Mouse (Mus musculus): ENCODE measurements around the gene Defb36. TPM values are rescaled to one million over a fixed set of nuclear protein-coding genes. Genes with fewer than 3 reads are reported as not detected.

Defb36 gene
- polyA plus RNA-seq, 1 experiment: not detected

DNA sequence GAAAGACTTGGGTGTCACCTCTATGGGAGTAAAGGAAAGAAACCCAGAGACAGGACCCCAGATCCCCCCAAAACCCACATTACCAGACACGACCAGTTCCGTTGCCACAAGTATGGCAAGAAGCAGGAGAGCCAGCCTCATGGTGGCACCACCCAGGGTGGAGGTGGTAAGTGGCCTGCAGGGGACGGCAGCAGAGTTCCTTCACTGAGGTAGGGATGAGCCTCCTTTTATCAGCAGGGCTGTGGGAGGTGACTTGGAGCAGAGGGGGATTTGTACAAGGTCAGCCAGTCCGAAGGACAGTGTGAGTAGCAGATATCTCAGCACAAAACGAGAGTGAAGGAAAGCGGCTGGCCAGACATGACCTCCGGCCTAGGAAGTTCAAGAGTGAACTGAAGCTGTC, 24.0 kb upstream of the Defb36 start, which contains the start of gene Defb19:
TSS of gene Defb19 (minus strand) at position 206 of the 400 bp plus-strand sequence.
- no peaks in the 10 kb centered on the region for H3K4me1 ChIP-seq (ENCODE audit: control insufficient read depth, insufficient read depth, insufficient read length)
- H3K4me3 ChIP-seq (ENCODE audit: extremely low read depth, insufficient read depth, insufficient read length): no peak within 1 kb of the TSS
- TF ChIP-seq CTCF (IDR thresholded peaks at IDR 0.05; ENCODE audit: extremely low read depth, insufficient read depth, insufficient read length, insufficient replicate concordance) (no peak), POLR2A (IDR thresholded peaks at IDR 0.05; ENCODE audit: low read depth, low read length) (no peak)
- H3K36me3 ChIP-seq (ENCODE audit: control insufficient read depth, insufficient read depth, low read length): no peaks in the 10 kb centered on the region
- H3K27me3 ChIP-seq (ENCODE audit: control insufficient read depth, insufficient read depth, low read length): no peaks in the 10 kb centered on the region
- no peak within 1 kb of the TSS for H3K27ac ChIP-seq (ENCODE audit: insufficient read depth, low read length)
- no peak for DNase-seq (ENCODE audit: low read depth in 1 of 2, low spot score in 2 of 2)
- WGBS: 79% methylated on average over 7 of the region's 7 CpGs

DNA sequence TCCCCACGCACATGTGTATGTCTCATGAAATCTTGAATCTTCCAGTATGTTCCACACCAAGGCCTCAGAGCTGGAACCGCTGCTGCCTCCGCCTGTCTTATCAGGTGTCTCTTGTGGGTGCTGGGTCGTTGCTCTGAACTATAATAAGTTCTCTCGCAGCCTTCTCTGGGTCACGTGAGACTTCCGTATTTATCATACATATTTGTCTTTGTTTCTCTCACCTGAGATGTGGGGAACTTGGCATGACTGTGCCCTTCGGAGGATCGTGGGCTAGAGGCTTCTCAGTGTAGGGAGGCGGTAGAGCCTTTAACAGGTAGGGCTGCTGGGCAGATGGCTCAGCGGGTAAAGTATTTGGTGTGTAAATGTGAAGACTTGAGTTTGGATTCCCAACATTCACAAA, 23.5 kb upstream of the Defb36 start:
- no peak for DNase-seq (ENCODE audit: low read depth in 1 of 2, low spot score in 2 of 2)
- WGBS: 88% methylated on average over 11 of the region's 11 CpGs

DNA sequence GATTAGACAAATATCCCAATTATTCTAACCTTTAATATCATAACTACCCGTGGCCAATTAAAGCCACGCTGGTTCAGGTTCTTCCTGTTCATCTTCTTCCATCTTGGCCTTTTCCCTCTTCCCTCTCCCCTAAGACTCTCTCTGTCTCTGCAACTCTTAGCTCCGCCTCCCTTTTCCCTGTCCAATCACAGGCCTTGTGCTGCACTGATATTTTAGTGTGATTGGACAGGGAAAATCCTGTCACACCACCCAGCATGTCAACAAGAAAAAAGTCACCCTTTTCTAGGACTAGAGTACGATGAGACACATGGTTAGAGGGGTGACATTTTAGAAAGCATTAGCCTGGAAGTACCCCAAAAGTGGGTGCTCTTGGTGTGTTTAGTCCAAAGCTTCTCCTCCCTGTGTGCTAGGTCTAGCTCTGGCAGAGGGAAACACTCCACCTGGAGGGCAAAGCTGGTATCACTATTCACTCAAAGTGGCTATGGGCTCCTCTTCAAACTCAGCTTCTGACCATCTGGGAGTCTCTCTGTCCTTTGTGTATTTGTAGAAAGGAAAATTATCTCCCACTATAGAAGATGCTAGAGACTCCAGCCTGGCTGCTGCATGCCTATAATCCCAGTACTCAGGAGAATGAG, 17.1 kb upstream of the Defb36 start:
- Histone ChIP-seq H3K27ac (ENCODE audit: insufficient read depth, low read length) (no peak overlapping the region), H3K27me3 (ENCODE audit: control insufficient read depth, insufficient read depth, low read length) (peaks cover 1% of the 10 kb centered on the region; the same call in 1 of the 2 replicates), H3K36me3 (ENCODE audit: control insufficient read depth, insufficient read depth, low read length) (no peaks in the 10 kb centered on the region), H3K4me3 (ENCODE audit: extremely low read depth, insufficient read depth, insufficient read length) (no peak overlapping the region), H3K4me1 (ENCODE audit: control insufficient read depth, insufficient read depth, insufficient read length) (no peaks in the 10 kb centered on the region)
- no peak for TF ChIP-seq POLR2A (IDR thresholded peaks at IDR 0.05; ENCODE audit: low read depth, low read length)
- TF ChIP-seq CTCF (IDR thresholded peaks at IDR 0.05; ENCODE audit: extremely low read depth, insufficient read depth, insufficient read length, insufficient replicate concordance): no peak
- DNase-seq (ENCODE audit: low read depth in 1 of 2, low spot score in 2 of 2): no peak
- WGBS: 77% methylated on average over 4 of the region's 4 CpGs

More for the DNA sequence above, 23.5 kb upstream of the Defb36 start:
- Histone ChIP-seq H3K27ac (ENCODE audit: insufficient read depth, low read length) (no peak overlapping the region), H3K36me3 (ENCODE audit: control insufficient read depth, insufficient read depth, low read length) (no peaks in the 10 kb centered on the region), H3K4me1 (ENCODE audit: control insufficient read depth, insufficient read depth, insufficient read length) (no peaks in the 10 kb centered on the region), H3K27me3 (ENCODE audit: control insufficient read depth, insufficient read depth, low read length) (no peaks in the 10 kb centered on the region), H3K4me3 (ENCODE audit: extremely low read depth, insufficient read depth, insufficient read length) (no peak overlapping the region)
- no peak for TF ChIP-seq POLR2A (IDR thresholded peaks at IDR 0.05; ENCODE audit: low read depth, low read length)
- TF ChIP-seq CTCF (IDR thresholded peaks at IDR 0.05; ENCODE audit: extremely low read depth, insufficient read depth, insufficient read length, insufficient replicate concordance): no peak

DNA sequence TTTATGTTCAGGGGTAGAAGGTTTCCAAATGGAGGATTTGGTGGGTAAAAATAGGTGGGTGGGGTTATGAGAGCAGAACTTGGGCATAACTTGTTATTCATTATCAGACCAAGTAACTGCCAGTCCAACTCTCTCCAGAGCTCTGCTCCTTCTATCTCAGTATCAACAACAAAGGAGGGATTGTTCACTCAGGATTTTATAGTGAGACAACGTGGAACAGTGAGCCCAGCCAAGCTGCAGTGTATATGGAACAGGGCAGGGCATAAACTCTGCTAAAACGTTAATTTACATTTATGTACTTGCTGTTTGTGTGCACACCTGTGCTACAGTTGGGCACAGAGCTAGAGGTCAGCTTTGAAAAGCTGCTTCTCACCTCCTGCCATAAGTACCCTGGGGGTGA, 15.7 kb upstream of the Defb36 start:
- TF ChIP-seq CTCF (IDR thresholded peaks at IDR 0.05; ENCODE audit: extremely low read depth, insufficient read depth, insufficient read length, insufficient replicate concordance): no peak
- TF ChIP-seq POLR2A (IDR thresholded peaks at IDR 0.05; ENCODE audit: low read depth, low read length): no peak

DNA sequence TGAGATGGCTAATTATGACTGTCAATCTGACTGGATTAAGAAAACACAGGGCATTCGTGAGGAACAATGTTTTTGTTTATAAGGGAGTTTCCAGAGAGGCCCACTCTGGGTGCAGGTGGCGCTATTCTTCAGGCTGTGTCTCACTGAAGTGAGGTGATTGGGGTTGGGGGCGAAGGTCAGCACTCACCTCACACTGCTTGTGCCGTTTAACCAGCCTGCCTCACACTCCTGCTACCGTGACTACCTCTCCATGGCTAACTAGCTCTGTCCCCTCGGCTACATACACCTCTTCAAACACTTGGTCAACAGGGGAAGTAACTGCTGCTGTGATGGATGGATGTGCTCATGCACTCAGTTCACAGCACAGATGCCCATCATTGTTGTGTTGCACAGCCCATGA, 15.1 kb upstream of the Defb36 start:
- Histone ChIP-seq H3K4me3 (ENCODE audit: extremely low read depth, insufficient read depth, insufficient read length) (no peak overlapping the region), H3K4me1 (ENCODE audit: control insufficient read depth, insufficient read depth, insufficient read length) (no peaks in the 10 kb centered on the region), H3K36me3 (ENCODE audit: control insufficient read depth, insufficient read depth, low read length) (no peaks in the 10 kb centered on the region), H3K27ac (ENCODE audit: insufficient read depth, low read length) (no peak overlapping the region), H3K27me3 (ENCODE audit: control insufficient read depth, insufficient read depth, low read length) (peaks cover 1% of the 10 kb centered on the region; the same call in 1 of the 2 replicates)
- DNase-seq (ENCODE audit: low read depth in 1 of 2, low spot score in 2 of 2): no peak
- TF ChIP-seq CTCF (IDR thresholded peaks at IDR 0.05; ENCODE audit: extremely low read depth, insufficient read depth, insufficient read length, insufficient replicate concordance) (no peak), POLR2A (IDR thresholded peaks at IDR 0.05; ENCODE audit: low read depth, low read length) (no peak)
- 70% methylated on average over 6 of the region's 6 CpGs for WGBS

More for the DNA sequence above, 15.7 kb upstream of the Defb36 start:
- Histone ChIP-seq H3K36me3 (ENCODE audit: control insufficient read depth, insufficient read depth, low read length) (no peaks in the 10 kb centered on the region), H3K4me3 (ENCODE audit: extremely low read depth, insufficient read depth, insufficient read length) (no peak overlapping the region), H3K27me3 (ENCODE audit: control insufficient read depth, insufficient read depth, low read length) (peaks cover 1% of the 10 kb centered on the region; the same call in 1 of the 2 replicates), H3K4me1 (ENCODE audit: control insufficient read depth, insufficient read depth, insufficient read length) (no peaks in the 10 kb centered on the region), H3K27ac (ENCODE audit: insufficient read depth, low read length) (no peak overlapping the region)
- no peak for DNase-seq (ENCODE audit: low read depth in 1 of 2, low spot score in 2 of 2)
- 71% methylated on average over 2 of the region's 2 CpGs for WGBS

DNA sequence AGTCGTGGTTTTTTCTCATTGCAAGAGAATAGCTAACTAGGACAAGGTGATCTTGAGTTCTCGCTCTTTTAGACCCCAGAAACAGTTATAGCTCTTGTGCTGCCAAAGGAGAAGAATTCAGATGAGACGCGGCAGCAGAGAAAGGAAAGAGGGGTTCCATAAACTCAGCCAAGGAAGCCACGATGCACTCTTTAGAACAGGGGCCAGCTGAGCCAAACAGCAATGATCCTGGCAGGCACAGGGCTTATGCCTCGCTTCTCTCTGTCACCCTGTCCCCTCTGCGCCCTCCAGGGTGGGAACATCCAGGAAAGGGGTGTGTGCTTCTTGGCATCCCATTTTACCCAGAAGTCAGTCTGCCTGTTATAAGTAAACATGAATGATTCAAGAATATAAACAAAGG, 4.8 kb upstream of the Defb36 start, which contains the start of gene Defb45:
TSS of gene Defb45 (minus strand) at position 101 of the 400 bp plus-strand sequence.
- Histone ChIP-seq H3K27me3 (ENCODE audit: control insufficient read depth, insufficient read depth, low read length) (no peaks in the 10 kb centered on the region), H3K4me3 (ENCODE audit: extremely low read depth, insufficient read depth, insufficient read length) (no peak within 1 kb of the TSS), H3K4me1 (ENCODE audit: control insufficient read depth, insufficient read depth, insufficient read length) (no peaks in the 10 kb centered on the region), H3K27ac (ENCODE audit: insufficient read depth, low read length) (no peak within 1 kb of the TSS), H3K36me3 (ENCODE audit: control insufficient read depth, insufficient read depth, low read length) (no peaks in the 10 kb centered on the region)
- TF ChIP-seq POLR2A (IDR thresholded peaks at IDR 0.05; ENCODE audit: low read depth, low read length): no peak
- TF ChIP-seq CTCF (IDR thresholded peaks at IDR 0.05; ENCODE audit: extremely low read depth, insufficient read depth, insufficient read length, insufficient replicate concordance): no peak
- WGBS: 64% methylated on average over 7 of the region's 7 CpGs
- DNase-seq (ENCODE audit: low read depth in 1 of 2, low spot score in 2 of 2): no peak

DNA sequence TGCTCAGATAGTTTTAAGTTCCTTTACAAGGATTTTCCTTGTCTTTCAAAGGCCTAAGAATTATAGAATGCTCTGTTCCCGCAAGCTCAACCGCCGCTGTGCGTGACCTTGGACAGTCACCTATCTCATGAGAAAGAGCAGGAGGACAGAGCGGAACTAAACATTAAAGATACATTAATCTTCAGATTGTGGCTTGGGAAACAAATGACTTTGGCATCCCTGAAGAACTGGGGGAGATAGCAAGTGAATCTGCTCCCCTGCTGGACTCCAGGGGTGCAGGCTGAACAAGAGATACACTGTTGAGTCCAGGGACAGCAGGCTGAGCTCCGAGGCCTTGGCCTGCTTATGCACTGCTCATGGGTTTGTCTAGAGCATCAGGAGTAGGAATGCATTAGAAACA, 4.1 kb upstream of the Defb36 start:
- DNase-seq (ENCODE audit: low read depth in 1 of 2, low spot score in 2 of 2): no peak
- Histone ChIP-seq H3K4me3 (ENCODE audit: extremely low read depth, insufficient read depth, insufficient read length) (no peak overlapping the region), H3K27ac (ENCODE audit: insufficient read depth, low read length) (no peak overlapping the region), H3K27me3 (ENCODE audit: control insufficient read depth, insufficient read depth, low read length) (no peaks in the 10 kb centered on the region), H3K4me1 (ENCODE audit: control insufficient read depth, insufficient read depth, insufficient read length) (no peaks in the 10 kb centered on the region), H3K36me3 (ENCODE audit: control insufficient read depth, insufficient read depth, low read length) (no peaks in the 10 kb centered on the region)
- 94% methylated on average over 6 of the region's 6 CpGs for WGBS
- TF ChIP-seq CTCF (IDR thresholded peaks at IDR 0.05; ENCODE audit: extremely low read depth, insufficient read depth, insufficient read length, insufficient replicate concordance) (no peak), POLR2A (IDR thresholded peaks at IDR 0.05; ENCODE audit: low read depth, low read length) (no peak)
